Mouse (Mus musculus) heart, embryonic 11.5 days (tissue): ENCODE data around the gene Loxl3. TPM values are rescaled to one million over a fixed set of nuclear protein-coding genes. Genes with fewer than 3 reads are reported as not detected.
A peak's percentile ranks its signal among the peaks of the same experiment; 100 is the strongest.

Experiments used
- ATAC-seq: fragments of 200-750 bp; cut with Nextera tagmentation; replicated peaks from 2 replicates; pipeline ENCODE4 v1.8.0; 2017; ENCODE audit warnings: moderate library complexity; ENCODE audit not compliant: insufficient number of reproducible peaks, low FRiP score, low TSS enrichment
- H3K27ac ChIP-seq: fragments of 300-500 bp; sonication (generic); 2 replicates; pipeline ENCODE4 v1.5.1; 2014; ENCODE audit warnings: mild to moderate bottlenecking, low read depth, low read length
- H3K27me3 ChIP-seq: fragments of 300-500 bp; sonication (generic); 2 replicates; pipeline ENCODE4 v1.6.1; 2014; ENCODE audit warnings: mild to moderate bottlenecking, low read length, mixed read lengths; ENCODE audit not compliant: control insufficient read depth, insufficient read depth
- H3K36me3 ChIP-seq: fragments of 300-500 bp; sonication (generic); 2 replicates; pipeline ENCODE4 v1.6.1; 2014; ENCODE audit warnings: mild to moderate bottlenecking, low read length, moderate library complexity, mixed read lengths; ENCODE audit not compliant: control insufficient read depth, insufficient read depth
- H3K4me1 ChIP-seq: fragments of 300-500 bp; sonication (generic); 2 replicates; pipeline ENCODE4 v1.6.1; 2014; ENCODE audit warnings: low read length; ENCODE audit not compliant: control insufficient read depth, insufficient read depth
- H3K4me2 ChIP-seq: fragments of 300-500 bp; sonication (generic); 2 replicates; pipeline ENCODE4 v1.6.1; 2014; ENCODE audit warnings: mild to moderate bottlenecking, moderate library complexity
- H3K4me3 ChIP-seq: fragments of 300-500 bp; sonication (generic); 2 replicates; pipeline ENCODE4 v1.5.1; 2014; ENCODE audit warnings: low read depth, low read length
- H3K9ac ChIP-seq: fragments of 300-500 bp; sonication (generic); 2 replicates; pipeline ENCODE4 v1.6.1; 2014; ENCODE audit warnings: mild to moderate bottlenecking, low read depth, low read length, moderate library complexity
- H3K9me3 ChIP-seq: fragments of 300-500 bp; sonication (generic); replicated peaks from 2 replicates; pipeline ENCODE4 v1.6.1; 2016; ENCODE audit warnings: low read length; ENCODE audit not compliant: control insufficient read depth
- WGBS: fragments of 180-500 bp; shearing (Covaris S2); extraction: QIAGEN DNeasy Blood & Tissue Kit; methylation state at CpG from one replicate; pipeline ENCODE4 v1.1.7; 2014; ENCODE audit not compliant: insufficient replicate concordance; 5-methylcytosine and 5-hydroxymethylcytosine counted together
- polyA plus RNA-seq: library from polyadenylated mRNA; unstranded; fragments of >200 nt; fragmentation: Nextera tagmentation; extraction: Ambion mirVana; gene quantifications from 2 replicates; pipeline ENCODE4 v1.2.1, GENCODE M21; 2014

Loxl3 gene
- polyA plus RNA-seq, 1 experiment from 2014 or later: 4.5 TPM

GRCm38 (mm10) chr6:83011756-83012155 lies 22.2 kb upstream of the Loxl3 start:
- no peak for ATAC-seq
- no peak overlapping the region for H3K4me2 ChIP-seq
- H3K9ac ChIP-seq: no peak overlapping the region
- H3K4me1 ChIP-seq: peaks cover 5% of the 10 kb centered on the region; the same call in 1 of the 2 replicates
- no peaks in the 10 kb centered on the region for H3K27me3 ChIP-seq
- no peaks in the 10 kb centered on the region for H3K9me3 ChIP-seq
- H3K36me3 ChIP-seq: no peaks in the 10 kb centered on the region
- WGBS: 70% methylated on average over 6 of the region's 6 CpGs
- no peak overlapping the region for H3K27ac ChIP-seq
- no peak overlapping the region for H3K4me3 ChIP-seq

- no peak overlapping the region; the same call in 1 of the 2 replicates for H3K9ac ChIP-seq
- H3K9me3 ChIP-seq: no peaks in the 10 kb centered on the region
- no peak overlapping the region for H3K4me2 ChIP-seq
- H3K27ac ChIP-seq: no peak overlapping the region
- H3K4me3 ChIP-seq: no peak overlapping the region
- H3K36me3 ChIP-seq: no peaks in the 10 kb centered on the region
- 83% methylated on average over 5 of the region's 5 CpGs for WGBS
- no peaks in the 10 kb centered on the region for H3K27me3 ChIP-seq
- ATAC-seq: no peak
- H3K4me1 ChIP-seq: peaks cover 5% of the 10 kb centered on the region; the same call in 1 of the 2 replicates
Observed at GRCm38 (mm10) chr6:83013444-83013843, 20.5 kb upstream of the Loxl3 start.

- Histone ChIP-seq H3K4me2 (peak overlapping the region; percentile 6), H3K4me1 (peaks cover 5% of the 10 kb centered on the region; the same call in 1 of the 2 replicates), H3K27ac (peak overlapping the region; percentile 67), H3K4me3 (no peak overlapping the region), H3K27me3 (no peaks in the 10 kb centered on the region), H3K9me3 (no peaks in the 10 kb centered on the region), H3K9ac (no peak overlapping the region), H3K36me3 (no peaks in the 10 kb centered on the region)
- ATAC-seq: peak; percentile 92
- WGBS: 43% methylated on average over 12 of the region's 12 CpGs
Observed at GRCm38 (mm10) chr6:83014482-83015466, 19.2 kb upstream of the Loxl3 start.

- WGBS: 84% methylated on average over 2 of the region's 2 CpGs
- ATAC-seq: no peak
- Histone ChIP-seq H3K27ac (no peak overlapping the region), H3K4me1 (peaks cover 3% of the 10 kb centered on the region; the same call in 1 of the 2 replicates), H3K4me3 (no peak overlapping the region), H3K36me3 (no peaks in the 10 kb centered on the region), H3K4me2 (no peak overlapping the region), H3K9ac (no peak overlapping the region), H3K9me3 (no peaks in the 10 kb centered on the region), H3K27me3 (no peaks in the 10 kb centered on the region)
Observed at GRCm38 (mm10) chr6:83015749-83016148, 18.2 kb upstream of the Loxl3 start.

GRCm38 (mm10) chr6:83017190-83017589 lies 16.8 kb upstream of the Loxl3 start:
- Histone ChIP-seq H3K36me3 (no peaks in the 10 kb centered on the region), H3K4me3 (no peak overlapping the region), H3K4me2 (no peak overlapping the region), H3K27me3 (no peaks in the 10 kb centered on the region), H3K9ac (no peak overlapping the region), H3K4me1 (peaks cover 3% of the 10 kb centered on the region; the same call in 1 of the 2 replicates), H3K27ac (peak overlapping the region; percentile 18; the same call in 1 of the 2 replicates), H3K9me3 (no peaks in the 10 kb centered on the region)
- ATAC-seq: no peak
- 29% methylated on average over 3 of the region's 3 CpGs for WGBS

GRCm38 (mm10) chr6:83019044-83019443 lies 14.9 kb upstream of the Loxl3 start:
- 69% methylated on average over 3 of the region's 3 CpGs for WGBS
- H3K4me1 ChIP-seq: peaks cover 3% of the 10 kb centered on the region; the same call in 1 of the 2 replicates

GRCm38 (mm10) chr6:83020121-83020520 lies 13.9 kb upstream of the Loxl3 start:
- WGBS: 88% methylated on average over 6 of the region's 6 CpGs
- no peak overlapping the region for H3K9ac ChIP-seq
- H3K27ac ChIP-seq: no peak overlapping the region
- H3K36me3 ChIP-seq: no peaks in the 10 kb centered on the region
- H3K27me3 ChIP-seq: no peaks in the 10 kb centered on the region
- no peak overlapping the region for H3K4me3 ChIP-seq
- no peaks in the 10 kb centered on the region for H3K9me3 ChIP-seq
- ATAC-seq: no peak
- H3K4me1 ChIP-seq: no peaks in the 10 kb centered on the region; the same call in 1 of the 2 replicates
- H3K4me2 ChIP-seq: no peak overlapping the region

More at GRCm38 (mm10) chr6:83019044-83019443, 14.9 kb upstream of the Loxl3 start:
- H3K9ac ChIP-seq: no peak overlapping the region
- no peak overlapping the region for H3K4me2 ChIP-seq
- no peak for ATAC-seq
- H3K27ac ChIP-seq: no peak overlapping the region
- H3K36me3 ChIP-seq: no peaks in the 10 kb centered on the region
- no peaks in the 10 kb centered on the region for H3K27me3 ChIP-seq
- no peak overlapping the region for H3K4me3 ChIP-seq
- H3K9me3 ChIP-seq: no peaks in the 10 kb centered on the region

GRCm38 (mm10) chr6:83020836-83021593 lies 13.0 kb upstream of the Loxl3 start:
- WGBS: 75% methylated on average over 4 of the region's 4 CpGs
- no peaks in the 10 kb centered on the region; the same call in 1 of the 2 replicates for H3K4me1 ChIP-seq
- no peak overlapping the region for H3K9ac ChIP-seq
- no peak for ATAC-seq
- H3K9me3 ChIP-seq: no peaks in the 10 kb centered on the region
- no peaks in the 10 kb centered on the region for H3K36me3 ChIP-seq
- no peak overlapping the region for H3K27ac ChIP-seq
- H3K4me3 ChIP-seq: no peak overlapping the region
- no peak overlapping the region for H3K4me2 ChIP-seq
- no peaks in the 10 kb centered on the region for H3K27me3 ChIP-seq
